Mouse (Mus musculus) erythroblast, embryonic 14.5 days (primary cell): ENCODE measurements around the gene Agpat2. TPM values are rescaled to one million over a fixed set of nuclear protein-coding genes. Genes with fewer than 3 reads are reported as not detected.

Experiments used
- H3K27me3 ChIP-seq: 2 replicates; pipeline ENCODE4 v1.6.1; 2012; ENCODE audit warnings: inconsistent platforms; ENCODE audit not compliant: control insufficient read depth
- H3K36me3 ChIP-seq: 2 replicates; pipeline ENCODE4 v1.6.1; 2012; ENCODE audit warnings: mild to moderate bottlenecking, inconsistent platforms; ENCODE audit not compliant: control insufficient read depth
- H3K4me1 ChIP-seq: 2 replicates; pipeline ENCODE4 v1.6.1; 2012; ENCODE audit warnings: inconsistent platforms; ENCODE audit not compliant: control insufficient read depth
- H3K4me3 ChIP-seq: replicated peaks from 2 replicates; pipeline ENCODE3; 2012; ENCODE audit warnings: moderate library complexity, mild to moderate bottlenecking, inconsistent platforms
- H3K9me3 ChIP-seq: 2 replicates; pipeline ENCODE4 v1.6.1; 2012; ENCODE audit warnings: low read length, inconsistent platforms, mixed read lengths; ENCODE audit not compliant: control insufficient read depth
- GATA1 ChIP-seq: IDR thresholded peaks from 2 replicates; pipeline ENCODE4 v1.6.1; 2012; ENCODE audit warnings: low read length, inconsistent platforms, mixed read lengths
- TAL1 ChIP-seq: IDR thresholded peaks from 3 replicates; pipeline ENCODE4 v1.6.1; 2012; ENCODE audit warnings: low read length, inconsistent platforms, mixed read lengths
- polyA plus RNA-seq: library from polyadenylated mRNA; stranded (reverse); fragments of >175 nt; gene quantifications from 2 replicates; pipeline ENCODE4 v1.2.3, GENCODE M21; 2012

The Agpat2 gene
- polyA plus RNA-seq, 1 experiment, result 0.02 TPM

- H3K4me1 ChIP-seq, result peaks cover 40% of the 10 kb centered on the region
- peaks cover 45% of the 10 kb centered on the region for H3K36me3 ChIP-seq
- no peaks in the 10 kb centered on the region for H3K9me3 ChIP-seq
- H3K4me3 ChIP-seq, result no peak overlapping the region
- H3K27me3 ChIP-seq, result no peaks in the 10 kb centered on the region
- TF ChIP-seq TAL1, result no peak
- TF ChIP-seq GATA1, result no peak
These were observed 33.2 kb upstream of the Agpat2 start for GRCm38 (mm10) chr2:26637316-26637932.

GRCm38 (mm10) chr2:26636325-26636635, 32.1 kb upstream of the Agpat2 start:
- peaks cover 40% of the 10 kb centered on the region for H3K4me1 ChIP-seq
- no peak overlapping the region for H3K4me3 ChIP-seq
- H3K36me3 ChIP-seq, result peaks cover 45% of the 10 kb centered on the region

GRCm38 (mm10) chr2:26635489-26636324, 31.5 kb upstream of the Agpat2 start:
- Histone ChIP-seq H3K36me3 (peaks cover 45% of the 10 kb centered on the region), H3K4me3 (no peak overlapping the region)

More at GRCm38 (mm10) chr2:26636325-26636635, 32.1 kb upstream of the Agpat2 start:
- H3K27me3 ChIP-seq, result no peaks in the 10 kb centered on the region
- H3K9me3 ChIP-seq, result no peaks in the 10 kb centered on the region
- no peak for TF ChIP-seq TAL1
- no peak for TF ChIP-seq GATA1

GRCm38 (mm10) chr2:26634629-26635488, 30.6 kb upstream of the Agpat2 start:
- Histone ChIP-seq H3K4me3 (no peak overlapping the region), H3K36me3 (peaks cover 45% of the 10 kb centered on the region), H3K27me3 (peaks cover 2% of the 10 kb centered on the region; the same call in 1 of the 2 replicates), H3K9me3 (no peaks in the 10 kb centered on the region), H3K4me1 (peaks cover 26% of the 10 kb centered on the region)
- no peak for TF ChIP-seq TAL1
- TF ChIP-seq GATA1, result no peak

More at GRCm38 (mm10) chr2:26635489-26636324, 31.5 kb upstream of the Agpat2 start:
- peaks cover 2% of the 10 kb centered on the region; the same call in 1 of the 2 replicates for H3K27me3 ChIP-seq
- H3K9me3 ChIP-seq, result no peaks in the 10 kb centered on the region
- peaks cover 35% of the 10 kb centered on the region for H3K4me1 ChIP-seq
- no peak for TF ChIP-seq TAL1
- TF ChIP-seq GATA1, result no peak

- H3K4me1 ChIP-seq, result peaks cover 20% of the 10 kb centered on the region
- H3K27me3 ChIP-seq, result peaks cover 6% of the 10 kb centered on the region
- peaks cover 45% of the 10 kb centered on the region for H3K36me3 ChIP-seq
- TF ChIP-seq GATA1 (no peak), TAL1 (no peak)
- H3K4me3 ChIP-seq, result no peak overlapping the region
- no peaks in the 10 kb centered on the region for H3K9me3 ChIP-seq
These were observed 29.8 kb upstream of the Agpat2 start for GRCm38 (mm10) chr2:26633953-26634530.

GRCm38 (mm10) chr2:26632541-26633395, 28.6 kb upstream of the Agpat2 start:
- peaks cover 34% of the 10 kb centered on the region for H3K36me3 ChIP-seq
- H3K9me3 ChIP-seq, result no peaks in the 10 kb centered on the region
- peaks cover 18% of the 10 kb centered on the region for H3K27me3 ChIP-seq
- TF ChIP-seq GATA1 (no peak), TAL1 (no peak)
- no peak overlapping the region for H3K4me3 ChIP-seq
- peaks cover 13% of the 10 kb centered on the region for H3K4me1 ChIP-seq

GRCm38 (mm10) chr2:26628792-26629437, 24.7 kb upstream of the Agpat2 start:
- Histone ChIP-seq H3K27me3 (peaks cover 30% of the 10 kb centered on the region), H3K9me3 (no peaks in the 10 kb centered on the region), H3K36me3 (no peaks in the 10 kb centered on the region), H3K4me3 (peak overlapping the region; percentile 49), H3K4me1 (peaks cover 6% of the 10 kb centered on the region)
- no peak for TF ChIP-seq TAL1
- no peak for TF ChIP-seq GATA1
